Mouse (Mus musculus) thymus, adult 2 months (tissue): Measurements from ENCODE around the gene Gm5617. TPM values are rescaled to one million over a fixed set of nuclear protein-coding genes. Genes with fewer than 3 reads are reported as not detected.

ENCODE experiments used
- DNase-seq: peaks from one replicate; pipeline ENCODE4 v3.0.0; 2021
- H3K27ac ChIP-seq: fragments of 200-500 bp; 2 replicates; pipeline ENCODE4 v1.5.1; 2012; ENCODE audit warnings: low read length, control low read depth; ENCODE audit not compliant: control insufficient read depth, insufficient read depth
- H3K27me3 ChIP-seq: fragments of 200-500 bp; 2 replicates; pipeline ENCODE4 v1.6.1; 2012; ENCODE audit warnings: mild to moderate bottlenecking, low read length, moderate library complexity, mixed read lengths; ENCODE audit not compliant: control insufficient read depth, insufficient read depth
- H3K36me3 ChIP-seq: fragments of 200-500 bp; 2 replicates; pipeline ENCODE4 v1.6.1; 2012; ENCODE audit warnings: mild to moderate bottlenecking, low read length, moderate library complexity; ENCODE audit not compliant: control insufficient read depth, insufficient read depth
- H3K4me1 ChIP-seq: fragments of 200-500 bp; replicated peaks from 2 replicates; pipeline ENCODE4 v1.6.1; 2012; ENCODE audit warnings: low read length; ENCODE audit not compliant: control insufficient read depth, insufficient read depth
- H3K4me3 ChIP-seq: fragments of 200-500 bp; 2 replicates; pipeline ENCODE4 v1.5.1; 2012; ENCODE audit warnings: mild to moderate bottlenecking, low read length, control low read depth, moderate library complexity; ENCODE audit not compliant: control insufficient read depth, insufficient read depth
- CTCF ChIP-seq: fragments of 200-500 bp; IDR thresholded peaks from 2 replicates; pipeline ENCODE4 v1.5.1; 2012; ENCODE audit warnings: mild to moderate bottlenecking, control low read depth, low read length, moderate library complexity, borderline replicate concordance; ENCODE audit not compliant: control insufficient read depth, poor library complexity, insufficient read depth; ENCODE audit errors: extremely low read depth
- POLR2A ChIP-seq: fragments of 200-500 bp; IDR thresholded peaks from 2 replicates; pipeline ENCODE4 v1.6.1; 2012; ENCODE audit warnings: mild to moderate bottlenecking, low read length, control low read depth, moderate library complexity; ENCODE audit not compliant: control insufficient read depth, poor library complexity, insufficient read depth; ENCODE audit errors: extremely low read depth
- WGBS: fragments of 180-500 bp; shearing (Covaris S2); methylation state at CpG from one replicate; pipeline ENCODE4 v1.1.7; 2018; 5-methylcytosine and 5-hydroxymethylcytosine counted together
- polyA plus RNA-seq: library from polyadenylated mRNA; depleted of rRNA; stranded (reverse); fragments of >200 nt; gene quantifications from 2 replicates; pipeline ENCODE4 v1.2.3, GENCODE M21; 2012

The Gm5617 gene
- polyA plus RNA-seq, 1 experiment = 60.3 TPM

GRCm38 (mm10) chr9:48476236-48477165 is 18.7 kb upstream of the Gm5617 start:
- TF ChIP-seq CTCF = no peak
- no peak for TF ChIP-seq POLR2A
- H3K36me3 ChIP-seq = no peaks in the 10 kb centered on the region
- WGBS = 89% methylated on average over 10 of the region's 10 CpGs
- no peak overlapping the region for H3K27ac ChIP-seq
- DNase-seq = no peak
- H3K4me1 ChIP-seq = peaks cover 3% of the 10 kb centered on the region
- no peak overlapping the region for H3K4me3 ChIP-seq
- H3K27me3 ChIP-seq = no peaks in the 10 kb centered on the region

- H3K36me3 ChIP-seq = no peaks in the 10 kb centered on the region
- TF ChIP-seq CTCF (no peak), POLR2A (no peak)
- DNase-seq = no peak
- no peak overlapping the region for H3K27ac ChIP-seq
- H3K27me3 ChIP-seq = no peaks in the 10 kb centered on the region
- 95% methylated on average over 4 of the region's 4 CpGs for WGBS
- H3K4me3 ChIP-seq = no peak overlapping the region
- H3K4me1 ChIP-seq = peaks cover 3% of the 10 kb centered on the region
Measured at GRCm38 (mm10) chr9:48478808-48479207, 16.4 kb upstream of the Gm5617 start.

GRCm38 (mm10) chr9:48479838-48480410 is 15.3 kb upstream of the Gm5617 start:
- H3K4me3 ChIP-seq = peak overlapping the region; percentile 90
- no peaks in the 10 kb centered on the region for H3K36me3 ChIP-seq
- no peak for DNase-seq
- TF ChIP-seq POLR2A = no peak
- no peak for TF ChIP-seq CTCF
- H3K4me1 ChIP-seq = peaks cover 3% of the 10 kb centered on the region
- no peaks in the 10 kb centered on the region for H3K27me3 ChIP-seq
- H3K27ac ChIP-seq = no peak overlapping the region
- WGBS = 8% methylated on average over 25 of the region's 25 CpGs

- H3K4me3 ChIP-seq = peak within 1 kb of the TSS; percentile 90
- peaks cover 3% of the 10 kb centered on the region for H3K4me1 ChIP-seq
- WGBS = 2% methylated on average over 49 of the region's 49 CpGs
- H3K36me3 ChIP-seq = no peaks in the 10 kb centered on the region
- no peaks in the 10 kb centered on the region for H3K27me3 ChIP-seq
- TF ChIP-seq CTCF (peak; percentile 46; the same call in 1 of the 2 replicates), POLR2A (no peak; the same call in none of the 2 replicates)
- H3K27ac ChIP-seq = no peak within 1 kb of the TSS
- peak; percentile 96 for DNase-seq
Measured at GRCm38 (mm10) chr9:48480411-48481213, 14.6 kb upstream of the Gm5617 start, which contains the start of gene Rexo2. Rexo2 (minus strand) TSS chr9:48480623.

GRCm38 (mm10) chr9:48481214-48482134 is 13.8 kb upstream of the Gm5617 start:
- H3K27me3 ChIP-seq = no peaks in the 10 kb centered on the region
- TF ChIP-seq POLR2A (no peak), CTCF (no peak)
- H3K36me3 ChIP-seq = no peaks in the 10 kb centered on the region
- H3K4me3 ChIP-seq = no peak overlapping the region
- WGBS = 59% methylated on average over 20 of the region's 20 CpGs
- H3K27ac ChIP-seq = no peak overlapping the region
- H3K4me1 ChIP-seq = peaks cover 3% of the 10 kb centered on the region
- DNase-seq = no peak

GRCm38 (mm10) chr9:48495548-48495932 is 298 bp downstream of the Gm5617 start:
- peak overlapping the region; percentile 76 for H3K4me3 ChIP-seq
- H3K27me3 ChIP-seq = no peaks in the 10 kb centered on the region
- H3K4me1 ChIP-seq = peaks cover 9% of the 10 kb centered on the region
- 0 out of 2 replicates have a peak, but pooled peaks have one; percentile 9 for TF ChIP-seq CTCF
- no peak for TF ChIP-seq POLR2A
- H3K36me3 ChIP-seq = peaks cover 28% of the 10 kb centered on the region
- no peak for DNase-seq
- peak overlapping the region; percentile 30 for H3K27ac ChIP-seq
- 11% methylated on average over 34 of the region's 34 CpGs for WGBS
